Mouse (Mus musculus): ENCODE measurements around the gene L3hypdh. TPM values are rescaled to one million over a fixed set of nuclear protein-coding genes. Genes with fewer than 3 reads are reported as not detected.
"Not testable (repeated sequence)": the region's sequence is repeated elsewhere in the genome, so short reads cannot be mapped to it uniquely, and the experiment has no call there.

The L3hypdh gene
- polyA plus RNA-seq, 1 experiment from 2014 or later: 23.4 TPM

DNA sequence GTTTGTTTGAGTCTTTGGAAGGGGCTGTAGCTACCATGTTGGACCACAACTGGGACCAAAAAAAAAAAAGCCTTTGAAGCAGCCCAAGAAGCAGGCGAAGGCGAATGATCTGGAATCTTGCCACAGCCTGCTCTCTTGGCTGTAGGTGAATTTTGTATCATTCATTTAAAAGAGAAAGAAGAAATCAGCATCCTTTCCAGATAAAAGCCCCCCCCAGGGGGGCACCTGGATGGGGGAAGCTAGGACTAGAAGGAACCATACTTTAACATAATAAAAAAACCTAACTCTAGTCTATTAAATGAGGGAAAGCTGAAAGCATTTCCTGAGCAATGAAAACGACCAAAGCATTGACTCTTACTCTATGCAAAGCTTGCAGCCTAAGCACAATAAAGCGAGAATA, 34.4 kb downstream of the L3hypdh start:
- no peak overlapping the region for H3K9ac ChIP-seq
- H3K36me3 ChIP-seq: no peaks in the 10 kb centered on the region
- H3K27ac ChIP-seq: no peak overlapping the region
- no peaks in the 10 kb centered on the region for H3K4me1 ChIP-seq
- 0 out of 2 replicates have a peak, but pooled peaks cover 5% of the 10 kb centered on the region for H3K9me3 ChIP-seq
- no peak for ATAC-seq (ENCODE audit: insufficient number of reproducible peaks, insufficient read depth, low FRiP score, low TSS enrichment, low read depth)
- no peaks in the 10 kb centered on the region; the same call in 1 of the 2 replicates for H3K27me3 ChIP-seq
- 85% methylated on average over 4 of the region's 4 CpGs for WGBS
- H3K4me3 ChIP-seq: no peak overlapping the region
- no peak overlapping the region for H3K4me2 ChIP-seq

DNA sequence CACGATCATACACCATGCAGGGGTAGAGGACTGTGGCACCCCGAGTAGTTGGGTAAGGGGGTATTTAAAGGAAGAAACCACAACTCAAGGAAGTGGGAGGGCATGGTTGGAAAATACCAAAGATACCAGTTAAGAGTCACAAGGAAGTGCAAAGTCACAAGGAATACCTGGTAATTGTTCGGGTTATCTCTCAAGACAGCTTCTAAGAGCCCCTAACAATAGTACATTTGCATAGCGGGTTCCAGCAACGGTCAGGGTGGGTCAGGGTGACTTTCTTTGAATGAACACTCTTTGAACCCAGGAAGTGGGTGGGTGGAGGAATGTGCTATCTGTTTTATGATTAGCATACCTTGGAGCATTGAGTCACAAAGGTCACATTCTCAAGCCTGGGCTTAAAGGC, 35.1 kb downstream of the L3hypdh start:
- 87% methylated on average over 5 of the region's 5 CpGs for WGBS
- H3K4me1 ChIP-seq; H3K27me3 ChIP-seq; H3K36me3 ChIP-seq; H3K9me3 ChIP-seq; H3K4me2 ChIP-seq; H3K27ac ChIP-seq; H3K4me3 ChIP-seq; H3K9ac ChIP-seq; ATAC-seq (ENCODE audit: insufficient number of reproducible peaks, insufficient read depth, low FRiP score, low TSS enrichment, low read depth): not testable (repeated sequence)

- Histone ChIP-seq H3K9me3 (0 out of 2 replicates have a peak, but pooled peaks cover 5% of the 10 kb centered on the region), H3K4me3 (no peak overlapping the region), H3K4me2 (no peak overlapping the region), H3K27ac (no peak overlapping the region), H3K27me3 (no peaks in the 10 kb centered on the region; the same call in 1 of the 2 replicates), H3K4me1 (no peaks in the 10 kb centered on the region), H3K9ac (no peak overlapping the region), H3K36me3 (no peaks in the 10 kb centered on the region)
- whole genome bisulfite sequencing: 4% methylated on average over 2 of the region's 2 CpGs
- ATAC-seq (ENCODE audit: insufficient number of reproducible peaks, insufficient read depth, low FRiP score, low TSS enrichment, low read depth): no peak
Measured at GRCm38 (mm10) chr12:72047513-72047912, 37.7 kb downstream of the L3hypdh start.

GRCm38 (mm10) chr12:72041238-72041637, 44.0 kb downstream of the L3hypdh start:
- Histone ChIP-seq H3K36me3 (no peaks in the 10 kb centered on the region), H3K9ac (no peak overlapping the region), H3K9me3 (no peaks in the 10 kb centered on the region), H3K4me1 (no peaks in the 10 kb centered on the region), H3K27me3 (no peaks in the 10 kb centered on the region), H3K27ac (no peak overlapping the region), H3K4me3 (no peak overlapping the region), H3K4me2 (no peak overlapping the region)
- no peak for ATAC-seq (ENCODE audit: insufficient number of reproducible peaks, insufficient read depth, low FRiP score, low TSS enrichment, low read depth)
- 89% methylated on average over 3 of the region's 3 CpGs for WGBS

DNA sequence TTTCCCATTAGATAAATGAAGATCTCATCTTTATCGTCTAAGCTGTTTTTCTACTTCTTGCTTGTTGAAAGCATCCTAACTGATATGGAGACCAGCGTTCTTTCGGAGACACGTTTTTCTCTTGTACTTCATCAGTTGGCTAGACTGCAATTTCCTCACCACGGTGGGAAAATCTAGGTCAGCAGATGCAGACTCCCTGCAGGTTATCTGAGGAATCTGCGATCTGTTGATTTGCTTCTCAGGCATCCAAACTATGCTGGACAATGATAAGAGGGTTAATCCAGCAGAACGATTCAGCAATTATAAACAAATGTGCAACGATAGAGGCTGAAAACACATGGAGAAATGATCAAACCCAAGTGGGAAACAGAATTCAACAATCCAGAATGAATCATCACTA, 45.7 kb downstream of the L3hypdh start:
- no peak overlapping the region for H3K4me2 ChIP-seq
- WGBS: 68% methylated on average over 8 of the region's 8 CpGs
- H3K9ac ChIP-seq: no peak overlapping the region
- H3K9me3 ChIP-seq: no peaks in the 10 kb centered on the region
- no peak for ATAC-seq (ENCODE audit: insufficient number of reproducible peaks, insufficient read depth, low FRiP score, low TSS enrichment, low read depth)
- H3K27ac ChIP-seq: no peak overlapping the region
- no peaks in the 10 kb centered on the region for H3K27me3 ChIP-seq
- H3K4me1 ChIP-seq: no peaks in the 10 kb centered on the region
- H3K36me3 ChIP-seq: no peaks in the 10 kb centered on the region
- H3K4me3 ChIP-seq: no peak overlapping the region

DNA sequence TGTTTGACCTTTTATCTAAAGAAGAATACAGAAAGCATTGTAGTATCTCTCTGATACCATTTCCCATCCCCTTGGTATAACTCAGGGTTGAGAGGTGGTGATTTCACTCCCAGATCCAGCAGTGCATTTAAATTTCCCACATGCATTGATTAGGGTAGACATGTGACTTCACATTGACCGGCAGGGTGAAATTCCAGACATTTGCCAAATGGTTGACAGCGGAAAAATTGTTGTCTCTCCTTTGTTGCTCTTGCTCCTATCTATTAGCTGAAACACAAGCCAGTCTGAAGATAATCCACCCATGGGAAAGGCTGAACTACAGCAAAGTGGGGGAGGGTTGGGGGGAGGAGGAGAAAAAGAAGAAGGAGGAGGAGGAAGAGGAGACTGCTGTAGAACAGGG, 46.4 kb downstream of the L3hypdh start:
- ATAC-seq (ENCODE audit: insufficient number of reproducible peaks, insufficient read depth, low FRiP score, low TSS enrichment, low read depth): no peak
- Histone ChIP-seq H3K9me3 (no peaks in the 10 kb centered on the region), H3K4me1 (no peaks in the 10 kb centered on the region), H3K36me3 (no peaks in the 10 kb centered on the region), H3K4me3 (no peak overlapping the region), H3K4me2 (no peak overlapping the region), H3K9ac (no peak overlapping the region), H3K27me3 (no peaks in the 10 kb centered on the region), H3K27ac (no peak overlapping the region)
- WGBS: 53% methylated on average over 2 of the region's 2 CpGs

- Histone ChIP-seq H3K4me1 (no peaks in the 10 kb centered on the region), H3K9ac (no peak overlapping the region), H3K4me3 (no peak overlapping the region), H3K27ac (no peak overlapping the region), H3K9me3 (no peaks in the 10 kb centered on the region), H3K4me2 (no peak overlapping the region), H3K27me3 (no peaks in the 10 kb centered on the region), H3K36me3 (no peaks in the 10 kb centered on the region)
- no peak for ATAC-seq (ENCODE audit: insufficient number of reproducible peaks, insufficient read depth, low FRiP score, low TSS enrichment, low read depth)
- 78% methylated on average over 6 of the region's 6 CpGs for WGBS
Measured at GRCm38 (mm10) chr12:72037049-72037448, 48.2 kb downstream of the L3hypdh start.

GRCm38 (mm10) chr12:72036097-72036661, 49.1 kb downstream of the L3hypdh start:
- H3K27ac ChIP-seq: no peak overlapping the region
- H3K9ac ChIP-seq: no peak overlapping the region
- H3K4me3 ChIP-seq: no peak overlapping the region
- no peaks in the 10 kb centered on the region for H3K36me3 ChIP-seq
- H3K4me1 ChIP-seq: no peaks in the 10 kb centered on the region
- 70% methylated on average over 9 of the region's 9 CpGs for WGBS
- no peaks in the 10 kb centered on the region for H3K9me3 ChIP-seq
- ATAC-seq (ENCODE audit: insufficient number of reproducible peaks, insufficient read depth, low FRiP score, low TSS enrichment, low read depth): no peak
- no peak overlapping the region for H3K4me2 ChIP-seq
- H3K27me3 ChIP-seq: no peaks in the 10 kb centered on the region

GRCm38 (mm10) chr12:72031794-72032193, 53.4 kb downstream of the L3hypdh start:
- H3K9me3 ChIP-seq: no peaks in the 10 kb centered on the region
- H3K27me3 ChIP-seq: no peaks in the 10 kb centered on the region
- WGBS: 85% methylated on average over 6 of the region's 6 CpGs
- H3K4me2 ChIP-seq: no peak overlapping the region
- no peaks in the 10 kb centered on the region for H3K36me3 ChIP-seq
- no peak overlapping the region for H3K27ac ChIP-seq
- no peak overlapping the region for H3K4me3 ChIP-seq
- H3K9ac ChIP-seq: no peak overlapping the region
- H3K4me1 ChIP-seq: no peaks in the 10 kb centered on the region
- ATAC-seq (ENCODE audit: insufficient number of reproducible peaks, insufficient read depth, low FRiP score, low TSS enrichment, low read depth): no peak

DNA sequence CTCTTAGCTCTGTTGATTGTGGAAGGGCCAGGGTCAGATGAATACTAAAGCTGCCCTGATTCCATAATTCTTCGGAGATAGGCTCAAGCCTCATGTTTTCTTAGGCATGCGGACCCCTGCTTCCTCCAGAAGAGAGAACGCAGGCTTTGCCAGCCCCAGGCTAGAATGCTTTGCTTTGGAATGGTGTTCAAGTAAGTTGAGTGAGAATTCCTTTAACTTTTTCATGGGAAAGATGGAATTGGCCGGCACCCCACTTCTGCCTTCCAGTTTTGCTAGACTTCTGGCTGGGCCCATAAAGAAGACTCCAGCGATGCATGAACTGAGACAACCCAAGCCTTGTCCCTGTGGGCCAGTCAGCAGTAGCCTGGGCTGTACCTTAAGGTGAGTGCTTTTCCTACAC, 54.1 kb downstream of the L3hypdh start:
- no peaks in the 10 kb centered on the region for H3K4me1 ChIP-seq
- H3K4me2 ChIP-seq: no peak overlapping the region
- H3K4me3 ChIP-seq: no peak overlapping the region
- 75% methylated on average over 5 of the region's 5 CpGs for WGBS
- H3K36me3 ChIP-seq: no peaks in the 10 kb centered on the region
- no peak overlapping the region for H3K9ac ChIP-seq
- H3K27me3 ChIP-seq: no peaks in the 10 kb centered on the region
- H3K9me3 ChIP-seq: no peaks in the 10 kb centered on the region
- ATAC-seq (ENCODE audit: insufficient number of reproducible peaks, insufficient read depth, low FRiP score, low TSS enrichment, low read depth): no peak
- no peak overlapping the region for H3K27ac ChIP-seq

DNA sequence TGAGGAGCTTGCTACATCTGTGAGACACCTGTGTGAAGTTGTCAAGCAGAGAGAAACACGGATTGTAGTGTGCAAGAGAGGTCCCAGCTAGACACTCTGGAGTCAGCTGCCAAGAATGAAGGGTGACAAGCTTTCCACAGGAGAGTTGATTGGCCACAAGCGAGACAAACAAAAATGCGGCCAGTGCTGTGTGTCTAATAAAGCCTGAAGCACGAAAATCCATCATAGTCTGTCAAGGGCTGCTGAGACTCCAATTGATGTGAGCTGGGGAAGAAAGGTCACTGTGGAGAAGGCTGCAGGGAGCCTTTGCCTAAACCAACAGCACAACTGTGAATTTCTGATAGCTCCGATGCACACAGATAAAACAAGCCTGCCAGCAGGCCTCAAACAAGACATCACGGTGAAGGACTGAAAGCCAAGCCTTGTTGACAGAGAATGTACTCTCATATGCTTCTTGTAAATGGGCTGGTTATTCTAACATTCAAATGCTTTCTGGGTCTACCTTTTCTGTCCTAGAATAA, 59.9 kb downstream of the L3hypdh start:
- WGBS: 56% methylated on average over 6 of the region's 6 CpGs
- no peak overlapping the region for H3K9ac ChIP-seq
- no peak overlapping the region for H3K4me2 ChIP-seq
- ATAC-seq (ENCODE audit: insufficient number of reproducible peaks, insufficient read depth, low FRiP score, low TSS enrichment, low read depth): no peak
- H3K4me1 ChIP-seq: 0 out of 2 replicates have a peak, but pooled peaks cover 1% of the 10 kb centered on the region
- H3K36me3 ChIP-seq: no peaks in the 10 kb centered on the region
- H3K9me3 ChIP-seq: no peaks in the 10 kb centered on the region
- no peak overlapping the region for H3K4me3 ChIP-seq
- no peaks in the 10 kb centered on the region for H3K27me3 ChIP-seq
- no peak overlapping the region for H3K27ac ChIP-seq

- Histone ChIP-seq H3K4me3 (no peak overlapping the region), H3K27me3 (no peaks in the 10 kb centered on the region), H3K4me2 (no peak overlapping the region), H3K4me1 (peaks cover 5% of the 10 kb centered on the region; the same call in 1 of the 2 replicates), H3K9ac (no peak overlapping the region), H3K36me3 (no peaks in the 10 kb centered on the region), H3K27ac (no peak overlapping the region), H3K9me3 (no peaks in the 10 kb centered on the region)
- 95% methylated on average over 5 of the region's 5 CpGs for WGBS
- ATAC-seq (ENCODE audit: insufficient number of reproducible peaks, insufficient read depth, low FRiP score, low TSS enrichment, low read depth): no peak
Measured at GRCm38 (mm10) chr12:72023572-72023971, 61.7 kb downstream of the L3hypdh start.

All from embryonic facial prominence, embryonic 13.5 days (tissue).